Mouse (Mus musculus) intestine, postnatal 0 days (tissue): ENCODE measurements around the gene Acp4. TPM values are rescaled to one million over a fixed set of nuclear protein-coding genes. Genes with fewer than 3 reads are reported as not detected.

Experiments used
- ATAC-seq: fragments of 200-750 bp; cut with Nextera tagmentation; 2 replicates; pipeline ENCODE4 v1.8.0; 2017; ENCODE audit warnings: mild to moderate bottlenecking, moderate TSS enrichment, moderate library complexity
- H3K27ac ChIP-seq: fragments of 300-500 bp; sonication (generic); 2 replicates; pipeline ENCODE4 v1.5.1; 2014; ENCODE audit warnings: mild to moderate bottlenecking, low read depth, low read length, moderate library complexity
- H3K27me3 ChIP-seq: fragments of 300-500 bp; sonication (generic); replicated peaks from 2 replicates; pipeline ENCODE4 v1.6.1; 2014; ENCODE audit warnings: low read length, mixed read lengths; ENCODE audit not compliant: control insufficient read depth, insufficient read depth
- H3K36me3 ChIP-seq: fragments of 300-500 bp; sonication (generic); 2 replicates; pipeline ENCODE4 v1.6.1; 2014; ENCODE audit warnings: mild to moderate bottlenecking, moderate library complexity; ENCODE audit not compliant: control insufficient read depth, insufficient read depth
- H3K4me1 ChIP-seq: fragments of 300-500 bp; sonication (generic); replicated peaks from 2 replicates; pipeline ENCODE4 v1.6.1; 2014; ENCODE audit warnings: antibody characterized with exemption, low read length, mixed read lengths; ENCODE audit not compliant: control insufficient read depth, insufficient read depth
- H3K4me2 ChIP-seq: fragments of 300-500 bp; sonication (generic); replicated peaks from 2 replicates; pipeline ENCODE4 v1.6.1; 2014; ENCODE audit warnings: low read depth, mild to moderate bottlenecking, moderate library complexity
- H3K4me3 ChIP-seq: fragments of 300-500 bp; sonication (generic); 2 replicates; pipeline ENCODE4 v1.5.1; 2014; ENCODE audit warnings: low read depth, low read length
- H3K9ac ChIP-seq: fragments of 300-500 bp; sonication (generic); 2 replicates; pipeline ENCODE4 v1.6.1; 2014; ENCODE audit warnings: mild to moderate bottlenecking, low read depth, low read length
- H3K9me3 ChIP-seq: fragments of 300-500 bp; sonication (generic); 2 replicates; pipeline ENCODE4 v1.6.1; 2016; ENCODE audit warnings: mixed run types; ENCODE audit not compliant: control insufficient read depth
- CTCF ChIP-seq: sonication (generic); IDR thresholded peaks from 2 replicates; pipeline ENCODE4 v1.5.1; 2016; ENCODE audit warnings: low read depth, mild to moderate bottlenecking, control low read depth, antibody characterized with exemption, moderate library complexity
- WGBS: fragments of 180-500 bp; shearing (Covaris S2); extraction: QIAGEN DNeasy Blood & Tissue Kit; methylation state at CpG from one replicate; pipeline ENCODE4 v1.1.7; 2014; 5-methylcytosine and 5-hydroxymethylcytosine counted together
- polyA plus RNA-seq: library from polyadenylated mRNA; unstranded; fragments of >200 nt; fragmentation: Nextera tagmentation; extraction: Ambion mirVana; gene quantifications from 2 replicates; pipeline ENCODE4 v1.2.1, GENCODE M21; 2015

Acp4 gene
- polyA plus RNA-seq, 1 experiment from 2014 or later, result not detected

DNA sequence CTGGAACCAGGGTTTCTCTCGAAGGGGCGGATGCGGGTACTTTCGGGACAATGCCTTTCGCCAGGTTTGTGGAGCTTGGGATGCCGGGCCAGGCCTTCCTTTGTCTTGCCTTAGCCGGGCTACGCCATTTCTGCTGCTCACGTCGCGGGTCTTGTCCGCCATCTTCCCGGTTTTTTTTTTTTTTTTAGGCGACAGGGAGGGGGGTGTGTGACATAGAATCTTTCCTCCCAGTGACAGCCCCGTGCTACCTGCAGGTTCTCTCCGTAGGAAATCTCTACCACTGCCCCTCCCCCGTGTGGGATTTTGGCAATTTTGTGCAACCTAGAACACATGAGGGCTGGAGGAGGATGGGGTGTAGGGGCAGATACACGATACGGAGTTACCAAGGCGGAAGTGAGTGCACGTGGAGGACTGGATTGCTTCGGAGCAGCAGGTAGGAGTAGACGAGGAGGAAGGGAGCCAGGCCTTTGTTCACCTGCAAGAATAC lies 10.2 kb downstream of the Acp4 start:
- Histone ChIP-seq H3K27ac (peak overlapping the region; percentile 90), H3K9ac (peak overlapping the region; percentile 92), H3K4me3 (peak overlapping the region; percentile 96), H3K27me3 (no peaks in the 10 kb centered on the region), H3K9me3 (no peaks in the 10 kb centered on the region), H3K4me2 (peak overlapping the region; percentile 85), H3K36me3 (peaks cover 29% of the 10 kb centered on the region), H3K4me1 (peaks cover 6% of the 10 kb centered on the region)
- ATAC-seq, result peak; percentile 38
- WGBS, result under 1% methylated on average over 23 of the region's 23 CpGs
- no peak for TF ChIP-seq CTCF

DNA sequence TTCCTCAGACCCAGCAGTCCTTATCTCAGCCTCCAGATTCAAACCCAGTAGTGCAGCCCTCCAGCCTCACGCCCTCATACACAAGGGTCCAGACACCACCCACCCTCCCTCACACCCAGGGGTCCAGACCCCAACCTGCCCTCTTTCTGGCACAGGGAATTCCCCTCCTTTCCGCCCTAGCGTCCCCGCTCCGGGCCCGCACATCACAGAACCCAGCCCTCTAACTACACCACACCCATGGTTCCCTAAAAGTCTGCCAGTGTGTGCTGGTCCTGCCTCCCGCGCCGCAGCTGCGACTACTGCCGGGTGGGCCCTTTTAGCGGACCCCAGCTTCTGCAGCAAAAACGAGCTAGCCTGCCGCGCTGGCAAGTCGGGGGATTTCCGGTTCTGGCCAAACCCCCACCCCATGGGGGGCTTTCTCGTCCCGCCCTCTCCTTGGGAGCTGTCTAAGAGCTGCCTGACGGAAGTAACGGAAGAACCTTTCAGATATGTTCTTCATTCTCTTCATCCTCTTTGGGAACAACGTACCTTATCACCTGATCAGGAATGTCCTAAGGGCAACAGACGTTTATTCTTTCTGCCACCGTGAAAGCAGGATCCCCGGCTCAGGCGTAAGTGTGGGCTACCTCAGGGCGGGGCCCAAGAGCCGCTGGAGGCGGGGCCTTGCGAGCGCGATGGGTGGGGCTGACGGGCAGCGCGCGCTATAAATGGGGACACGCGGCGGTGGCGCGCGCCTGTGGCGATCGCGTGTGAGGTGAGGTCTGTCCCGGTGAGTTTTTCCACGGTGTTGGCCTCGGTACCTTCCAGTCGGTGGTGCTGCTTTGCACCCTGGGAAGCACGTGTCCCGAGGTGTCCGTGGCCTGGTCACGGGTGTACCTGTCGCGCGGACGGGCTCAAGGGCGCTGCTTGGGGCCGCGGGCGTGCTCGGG lies 10.9 kb downstream of the Acp4 start, which contains the start of the genes 1700028J19Rik and 2410002F23Rik:
Gene 1700028J19Rik (minus strand): TSS at position 641 of the 929 bp plus-strand sequence.
Gene 2410002F23Rik (plus strand): TSS at position 668 of the 929 bp plus-strand sequence.
- 0 out of 2 replicates have a peak, but pooled peaks have one; percentile 11 for TF ChIP-seq CTCF
- H3K9me3 ChIP-seq, result no peaks in the 10 kb centered on the region
- peak; percentile 90 for ATAC-seq
- H3K4me2 ChIP-seq, result peak within 1 kb of the TSS; percentile 85
- under 1% methylated on average over 62 of the region's 62 CpGs for WGBS
- peak within 1 kb of the TSS; percentile 96 for H3K4me3 ChIP-seq
- H3K27ac ChIP-seq, result peak within 1 kb of the TSS; percentile 90
- no peaks in the 10 kb centered on the region for H3K27me3 ChIP-seq
- H3K9ac ChIP-seq, result peak within 1 kb of the TSS; percentile 92
- peaks cover 6% of the 10 kb centered on the region for H3K4me1 ChIP-seq
- peaks cover 29% of the 10 kb centered on the region for H3K36me3 ChIP-seq

DNA sequence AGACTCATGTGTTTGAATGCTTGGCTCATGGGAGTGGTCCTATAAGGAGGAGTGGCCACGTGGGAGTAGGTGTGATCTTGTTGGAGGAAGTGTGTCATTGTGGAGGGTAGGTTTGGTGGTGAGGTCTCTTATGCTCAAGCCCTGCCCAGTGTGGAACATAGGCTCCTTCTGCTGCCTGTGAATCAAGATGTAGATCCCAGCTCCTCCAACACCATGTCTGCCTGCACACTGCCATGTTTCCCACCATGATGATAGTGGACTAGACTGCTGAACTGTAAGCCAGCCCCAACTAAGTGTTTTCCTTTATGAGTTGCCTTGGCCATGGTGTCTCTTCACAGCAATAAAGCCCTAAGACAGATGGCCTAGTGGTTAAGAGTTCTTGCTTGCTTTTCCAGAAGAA lies 13.1 kb downstream of the Acp4 start:
- H3K4me1 ChIP-seq, result peaks cover 6% of the 10 kb centered on the region
- H3K4me2 ChIP-seq, result no peak overlapping the region
- no peak for ATAC-seq
- 40% methylated on average over 1 of the region's 1 CpGs for WGBS
- H3K9ac ChIP-seq, result no peak overlapping the region
- no peaks in the 10 kb centered on the region for H3K27me3 ChIP-seq
- no peak overlapping the region for H3K4me3 ChIP-seq
- no peak overlapping the region for H3K27ac ChIP-seq
- H3K9me3 ChIP-seq, result no peaks in the 10 kb centered on the region
- peaks cover 9% of the 10 kb centered on the region; the same call in 1 of the 2 replicates for H3K36me3 ChIP-seq
- TF ChIP-seq CTCF, result no peak

DNA sequence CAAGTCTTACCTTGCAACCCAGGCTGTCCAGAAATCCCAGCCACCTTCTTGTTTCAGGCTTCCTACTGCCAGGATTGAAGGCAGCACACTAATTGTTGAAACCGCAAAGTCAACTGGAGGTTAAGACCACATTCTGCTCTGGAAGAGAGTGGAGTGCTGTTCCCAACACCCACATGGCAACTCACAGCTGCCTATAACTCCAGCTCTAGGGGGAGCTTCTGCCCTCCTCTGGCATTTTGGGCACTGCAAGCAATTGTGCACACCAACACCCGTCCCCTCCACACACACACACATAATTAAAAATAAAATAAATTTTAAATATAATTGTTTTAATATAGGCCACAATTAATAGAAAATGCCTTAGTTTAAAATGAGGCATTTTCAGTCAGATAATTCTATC lies 16.0 kb downstream of the Acp4 start:
- Histone ChIP-seq H3K9me3 (no peaks in the 10 kb centered on the region), H3K4me2 (no peak overlapping the region), H3K36me3 (no peaks in the 10 kb centered on the region), H3K27ac (no peak overlapping the region), H3K9ac (no peak overlapping the region), H3K4me1 (peaks cover 6% of the 10 kb centered on the region), H3K4me3 (no peak overlapping the region), H3K27me3 (no peaks in the 10 kb centered on the region)
- 72% methylated on average over 2 of the region's 2 CpGs for WGBS
- TF ChIP-seq CTCF, result no peak
- ATAC-seq, result no peak

DNA sequence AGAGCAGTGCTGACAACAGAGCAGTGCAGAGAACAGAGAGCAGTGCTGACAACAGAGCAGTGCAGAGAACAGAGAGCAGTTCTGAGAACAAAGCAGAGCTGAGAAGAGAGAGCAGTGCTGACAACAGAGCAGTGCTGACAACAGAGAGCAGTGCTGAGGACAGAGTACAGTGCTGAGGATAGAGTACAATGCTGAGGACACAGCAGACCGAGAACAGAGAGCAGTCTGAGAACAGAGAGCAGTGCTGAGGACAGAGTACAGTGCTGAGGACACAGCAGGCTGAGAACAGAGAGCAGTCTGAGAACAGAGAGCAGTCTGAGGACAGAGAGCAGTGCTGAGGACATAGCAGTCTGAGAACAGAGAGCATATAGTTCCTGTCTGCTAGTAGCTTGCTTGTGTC lies 16.5 kb downstream of the Acp4 start:
- H3K9me3 ChIP-seq, result no peaks in the 10 kb centered on the region
- 23% methylated on average over 1 of the region's 1 CpGs for WGBS
- no peak for ATAC-seq
- no peaks in the 10 kb centered on the region for H3K27me3 ChIP-seq
- no peak overlapping the region for H3K4me2 ChIP-seq
- H3K27ac ChIP-seq, result no peak overlapping the region
- H3K4me3 ChIP-seq, result no peak overlapping the region
- no peak overlapping the region for H3K9ac ChIP-seq
- H3K4me1 ChIP-seq, result peaks cover 6% of the 10 kb centered on the region
- no peak for TF ChIP-seq CTCF
- no peaks in the 10 kb centered on the region for H3K36me3 ChIP-seq

DNA sequence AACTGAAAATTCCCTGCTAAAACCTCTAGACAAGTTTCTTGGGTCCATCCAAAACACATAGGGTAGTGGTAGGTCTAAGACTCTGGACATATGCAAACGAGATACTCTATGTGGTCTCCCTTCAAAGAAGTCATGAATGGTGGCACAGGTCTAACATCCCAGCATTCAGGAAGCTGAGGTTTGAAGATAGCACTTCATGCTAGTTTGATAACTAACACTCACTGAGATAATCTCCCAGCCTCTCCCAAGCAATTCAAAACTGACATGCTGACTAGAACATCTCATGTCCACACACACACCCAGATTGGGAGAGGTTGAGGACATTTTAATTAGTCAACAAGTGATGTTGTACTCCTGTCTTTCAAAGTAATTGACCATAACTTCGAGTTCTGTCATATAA lies 17.3 kb downstream of the Acp4 start:
- 50% methylated on average over 2 of the region's 2 CpGs for WGBS
- no peaks in the 10 kb centered on the region for H3K27me3 ChIP-seq
- ATAC-seq, result no peak
- H3K9ac ChIP-seq, result no peak overlapping the region
- no peaks in the 10 kb centered on the region for H3K36me3 ChIP-seq
- TF ChIP-seq CTCF, result no peak
- no peak overlapping the region for H3K27ac ChIP-seq
- no peak overlapping the region for H3K4me3 ChIP-seq
- no peak overlapping the region for H3K4me2 ChIP-seq
- peaks cover under 1% of the 10 kb centered on the region; the same call in 1 of the 2 replicates for H3K4me1 ChIP-seq
- H3K9me3 ChIP-seq, result no peaks in the 10 kb centered on the region
